Mouse (Mus musculus) heart, adult 2 months (tissue): ENCODE measurements around the gene Gm21970.

ENCODE experiments used
- CTCF ChIP-seq: fragments of 200-600 bp; IDR thresholded peaks from 2 replicates; pipeline ENCODE4 v1.8.1; 2022; ENCODE audit warnings: antibody characterized with exemption, mild to moderate bottlenecking, moderate library complexity
- POLR2A ChIP-seq: fragments of 200-500 bp; IDR thresholded peaks from 2 replicates; pipeline ENCODE4 v1.6.1; 2011; ENCODE audit warnings: mild to moderate bottlenecking, low read depth, low read length, control low read depth; ENCODE audit not compliant: insufficient read depth

GRCm38 (mm10) chr16:91366567-91366966, 25.0 kb upstream of the Gm21970 start:
- TF ChIP-seq POLR2A (no peak), CTCF (no peak)
